Mouse (Mus musculus): ENCODE measurements around the gene Sctr. TPM values are rescaled to one million over a fixed set of nuclear protein-coding genes. Genes with fewer than 3 reads are reported as not detected.

Gene Sctr
- total RNA-seq, 2 experiments from 2014 or later = 6.2 to 11.9 TPM

GRCm38 (mm10) chr1:120027693-120028092 is 21.0 kb downstream of the Sctr start:
- peak in 1 of 2 experiments; percentile 18 for DNase-seq

- no peak for DNase-seq
Measured at GRCm38 (mm10) chr1:120030474-120030873, 23.8 kb downstream of the Sctr start.

- DNase-seq = peak; percentile 87 to 91
Measured at GRCm38 (mm10) chr1:120032804-120033468, 26.2 kb downstream of the Sctr start.

GRCm38 (mm10) chr1:120033469-120033854 is 26.8 kb downstream of the Sctr start:
- no peak for DNase-seq

GRCm38 (mm10) chr1:120034793-120035192 is 28.1 kb downstream of the Sctr start:
- DNase-seq = no peak

- no peak for DNase-seq
Measured at GRCm38 (mm10) chr1:120035456-120036034, 28.9 kb downstream of the Sctr start.

- peak; percentile 54 to 66 for DNase-seq
Measured at GRCm38 (mm10) chr1:120037021-120037683, 30.5 kb downstream of the Sctr start.

- DNase-seq = no peak
Measured at GRCm38 (mm10) chr1:120038594-120038993, 31.9 kb downstream of the Sctr start.

- DNase-seq = no peak
Measured at GRCm38 (mm10) chr1:120042421-120042820, 35.7 kb downstream of the Sctr start.

GRCm38 (mm10) chr1:120044584-120044983 is 37.9 kb downstream of the Sctr start:
- peak; percentile 17 to 40 for DNase-seq

GRCm38 (mm10) chr1:120047325-120047724 is 40.6 kb downstream of the Sctr start:
- no peak for DNase-seq

- DNase-seq = peak in 1 of 2 experiments; percentile 23
Measured at GRCm38 (mm10) chr1:120051070-120051469, 44.4 kb downstream of the Sctr start.

GRCm38 (mm10) chr1:120054997-120055396 is 48.3 kb downstream of the Sctr start:
- DNase-seq = peak; percentile 74 to 83

GRCm38 (mm10) chr1:120055475-120055874 is 48.8 kb downstream of the Sctr start:
- DNase-seq = no peak

- DNase-seq = no peak
Measured at GRCm38 (mm10) chr1:120056236-120056635, 49.5 kb downstream of the Sctr start.

GRCm38 (mm10) chr1:120057044-120057443 is 50.4 kb downstream of the Sctr start:
- DNase-seq = no peak

GRCm38 (mm10) chr1:120057674-120058430 is 51.2 kb downstream of the Sctr start:
- no peak for DNase-seq

GRCm38 (mm10) chr1:120060687-120061086 is 54.0 kb downstream of the Sctr start:
- DNase-seq = no peak

- no peak for DNase-seq
Measured at GRCm38 (mm10) chr1:120062231-120062630, 55.5 kb downstream of the Sctr start.

GRCm38 (mm10) chr1:120064036-120064682 is 57.5 kb downstream of the Sctr start:
- DNase-seq = no peak

GRCm38 (mm10) chr1:120066159-120066558 is 59.5 kb downstream of the Sctr start:
- DNase-seq = no peak

- DNase-seq = no peak
Measured at GRCm38 (mm10) chr1:120066625-120067024, 59.9 kb downstream of the Sctr start.

Data from adrenal gland, postnatal 36 days (tissue).